Mouse (Mus musculus) ES-E14 (cell line): ENCODE results near the gene Uck2. TPM values are rescaled to one million over a fixed set of nuclear protein-coding genes. Genes with fewer than 3 reads are reported as not detected.

Experiments used
- DNase-seq: peaks from one replicate; pipeline ENCODE4 v3.0.0-alpha.2; 2013; ENCODE audit warnings: low read depth, low spot score
- H3K27ac ChIP-seq: 2 replicates; pipeline ENCODE4 v1.5.1; 2012; ENCODE audit warnings: low read depth, mild to moderate bottlenecking, low read length, moderate library complexity, mixed read lengths; ENCODE audit not compliant: poor library complexity, insufficient read depth, severe bottlenecking
- H3K36me3 ChIP-seq: 2 replicates; pipeline ENCODE4 v1.6.1; 2012; ENCODE audit warnings: mild to moderate bottlenecking, low read length, moderate library complexity, mixed read lengths; ENCODE audit not compliant: control insufficient read depth, poor library complexity, insufficient read depth, severe bottlenecking
- H3K4me1 ChIP-seq, 2 experiments: fragments of 150-350 bp in 1 of 2; sonication (generic) in 1 of 2; 2 replicates each; pipeline ENCODE4 v1.6.1; 2012; ENCODE audit warnings: low read length in 2 of 2, mild to moderate bottlenecking in 1 of 2, mixed read lengths in 1 of 2; ENCODE audit not compliant: control insufficient read depth in 2 of 2, insufficient read depth in 2 of 2, poor library complexity in 1 of 2
- H3K4me3 ChIP-seq, 2 experiments: fragments of 150-350 bp in 1 of 2; sonication (generic) in 1 of 2; 2 replicates each; pipeline ENCODE4 v1.5.1; 2012; ENCODE audit warnings: low read length in 2 of 2, low read depth in 1 of 2, mild to moderate bottlenecking in 1 of 2, mixed read lengths in 1 of 2; ENCODE audit not compliant: insufficient read depth in 1 of 2, poor library complexity in 1 of 2, severe bottlenecking in 1 of 2
- H3K9ac ChIP-seq: 2 replicates; pipeline ENCODE4 v1.6.1; 2012; ENCODE audit warnings: low read depth, mild to moderate bottlenecking, low read length, mixed read lengths; ENCODE audit not compliant: poor library complexity, insufficient read depth, severe bottlenecking
- H3K9me3 ChIP-seq: fragments of 150-350 bp; sonication (generic); 2 replicates; pipeline ENCODE4 v1.6.1; 2012; ENCODE audit warnings: low read depth, mild to moderate bottlenecking, low read length; ENCODE audit not compliant: control insufficient read depth, insufficient read depth
- CHD2 ChIP-seq: IDR thresholded peaks from 2 replicates; pipeline ENCODE4 v1.6.1; 2014; ENCODE audit warnings: mild to moderate bottlenecking, low read depth, low read length, inconsistent platforms
- HCFC1 ChIP-seq: IDR thresholded peaks from 2 replicates; pipeline ENCODE4 v1.6.1; 2012; ENCODE audit warnings: low read length, inconsistent platforms, borderline replicate concordance; ENCODE audit not compliant: insufficient read depth
- MAFK ChIP-seq: IDR thresholded peaks from 2 replicates; pipeline ENCODE4 v1.6.1; 2014; ENCODE audit warnings: mild to moderate bottlenecking, low read depth, low read length, inconsistent platforms; ENCODE audit not compliant: insufficient read depth
- ZC3H11A ChIP-seq: IDR thresholded peaks from 2 replicates; pipeline ENCODE4 v1.6.1; 2012; ENCODE audit warnings: low read depth, mild to moderate bottlenecking, inconsistent platforms, low read length, borderline replicate concordance
- ZNF384 ChIP-seq: IDR thresholded peaks from 2 replicates; pipeline ENCODE4 v1.6.1; 2012; ENCODE audit warnings: low read depth, low read length, inconsistent platforms
- in situ Hi-C, 2 experiments: fragments of 600-800 bp; cut with MboI; formaldehyde crosslinking; loops; one replicate each; pipeline ENCODE4 v1.15.1; 2025; ENCODE audit warnings: low sequenced_read_pairs in 2 of 2, inconsistent platforms in 1 of 2; ENCODE audit not compliant: unreplicated experiment in 2 of 2
- total RNA-seq: library from RNA; depleted of rRNA; stranded (reverse); fragments of 300-350 nt; gene quantifications from 2 replicates; pipeline ENCODE4 v1.2.3, GENCODE M21; 2012

The Uck2 gene
- total RNA-seq, 1 experiment: 158 TPM

- peak overlapping the region; percentile 66 to 96; a peak in 3 of 4 replicates for H3K4me3 ChIP-seq
- H3K9ac ChIP-seq: peak overlapping the region; percentile 96; the same call in 1 of the 2 replicates
- in situ Hi-C loops: no loop called here
- peaks cover 4 to 26% of the 10 kb centered on the region in 2 experiments; a peak in 3 of 4 replicates for H3K4me1 ChIP-seq
- no peak overlapping the region for H3K27ac ChIP-seq
- no peak for DNase-seq
- no peak for TF ChIP-seq HCFC1
- no peak for TF ChIP-seq CHD2
- no peak for TF ChIP-seq MAFK
- no peak for TF ChIP-seq ZNF384
- TF ChIP-seq ZC3H11A: no peak
- peaks cover 12% of the 10 kb centered on the region for H3K36me3 ChIP-seq
- no peaks in the 10 kb centered on the region for H3K9me3 ChIP-seq
Observed at GRCm38 (mm10) chr1:167282768-167283167, 2.4 kb downstream of the Uck2 start.

GRCm38 (mm10) chr1:167282112-167282511 is 3.0 kb downstream of the Uck2 start:
- no peak for DNase-seq
- Histone ChIP-seq H3K9me3 (no peaks in the 10 kb centered on the region), H3K4me1 (peaks cover 4 to 24% of the 10 kb centered on the region in 2 experiments; a peak in 3 of 4 replicates), H3K9ac (peak overlapping the region; percentile 31; the same call in 1 of the 2 replicates), H3K4me3 (peak overlapping the region in 1 of 2 experiments; percentile 7; a peak in 1 of 4 replicates), H3K36me3 (peaks cover 12% of the 10 kb centered on the region), H3K27ac (no peak overlapping the region)
- no peak for TF ChIP-seq MAFK
- no peak for TF ChIP-seq CHD2
- TF ChIP-seq HCFC1: no peak
- TF ChIP-seq ZC3H11A: no peak
- TF ChIP-seq ZNF384: no peak
- in situ Hi-C loops: no loop called here

- Histone ChIP-seq H3K4me3 (peak overlapping the region in 1 of 2 experiments; percentile 27; a peak in 1 of 4 replicates), H3K36me3 (peaks cover 12% of the 10 kb centered on the region), H3K9ac (peak overlapping the region; percentile 58), H3K4me1 (peaks cover 9 to 27% of the 10 kb centered on the region in 2 experiments), H3K27ac (peak overlapping the region; percentile 40; the same call in 1 of the 2 replicates), H3K9me3 (no peaks in the 10 kb centered on the region)
- TF ChIP-seq MAFK (no peak), ZNF384 (no peak), HCFC1 (no peak), ZC3H11A (no peak), CHD2 (no peak)
- in situ Hi-C loops: no loop called here
- no peak for DNase-seq
Observed at GRCm38 (mm10) chr1:167280061-167280460, 5.1 kb downstream of the Uck2 start.

- Histone ChIP-seq H3K36me3 (peaks cover 12% of the 10 kb centered on the region), H3K4me3 (peak overlapping the region; percentile 2 to 40; a peak in 2 of 4 replicates), H3K9ac (no peak overlapping the region), H3K9me3 (no peaks in the 10 kb centered on the region), H3K27ac (peak overlapping the region; percentile 17; the same call in 1 of the 2 replicates), H3K4me1 (peaks cover 9 to 30% of the 10 kb centered on the region in 2 experiments)
- no peak for TF ChIP-seq HCFC1
- no peak for TF ChIP-seq ZNF384
- TF ChIP-seq MAFK: peak; percentile 28; the same call in 1 of the 2 replicates
- no peak for DNase-seq
- in situ Hi-C loops: no loop called here
Observed at GRCm38 (mm10) chr1:167279160-167279715, 5.9 kb downstream of the Uck2 start.
